Mouse (Mus musculus) urinary bladder, postnatal 10 days (tissue): ENCODE results near the gene Actb.
A peak's percentile ranks its signal among the peaks of the same experiment; 100 is the strongest.

Source experiments
- DNase-seq: peaks from one replicate; pipeline ENCODE4 v3.0.0; 2022; ENCODE audit warnings: low spot score

Actb gene

GRCm38 (mm10) chr5:142922251-142922650 lies 15.7 kb upstream of the Actb start:
- no peak for DNase-seq

GRCm38 (mm10) chr5:142921074-142921459 lies 14.5 kb upstream of the Actb start:
- DNase-seq: no peak

GRCm38 (mm10) chr5:142920311-142921073 lies 13.9 kb upstream of the Actb start:
- no peak for DNase-seq

- no peak for DNase-seq
Measured at GRCm38 (mm10) chr5:142917402-142917801, 10.8 kb upstream of the Actb start.

- no peak for DNase-seq
Measured at GRCm38 (mm10) chr5:142916593-142916992, 10.0 kb upstream of the Actb start.

- no peak for DNase-seq
Measured at GRCm38 (mm10) chr5:142915231-142915630, 8.7 kb upstream of the Actb start.

GRCm38 (mm10) chr5:142912739-142913138 lies 6.2 kb upstream of the Actb start:
- DNase-seq: no peak

- no peak for DNase-seq
Measured at GRCm38 (mm10) chr5:142912320-142912719, 5.8 kb upstream of the Actb start.

- DNase-seq: no peak
Measured at GRCm38 (mm10) chr5:142911629-142912028, 5.1 kb upstream of the Actb start.

- DNase-seq: no peak
Measured at GRCm38 (mm10) chr5:142909576-142910278, 3.2 kb upstream of the Actb start.

GRCm38 (mm10) chr5:142908941-142909575 lies 2.5 kb upstream of the Actb start:
- DNase-seq: no peak

- DNase-seq: no peak
Measured at GRCm38 (mm10) chr5:142907803-142908559, 1.4 kb upstream of the Actb start.

- no peak for DNase-seq
Measured at GRCm38 (mm10) chr5:142907048-142907802, 671 bp upstream of the Actb start.

- peak; percentile 91 for DNase-seq
Measured at GRCm38 (mm10) chr5:142905725-142906531, 626 bp downstream of the Actb start.

GRCm38 (mm10) chr5:142905038-142905695 lies 1.4 kb downstream of the Actb start:
- no peak for DNase-seq

- DNase-seq: no peak
Measured at GRCm38 (mm10) chr5:142904208-142905037, 2.1 kb downstream of the Actb start.

- DNase-seq: no peak
Measured at GRCm38 (mm10) chr5:142903470-142904207, 2.9 kb downstream of the Actb start.

- DNase-seq: no peak
Measured at GRCm38 (mm10) chr5:142902506-142903314, 3.8 kb downstream of the Actb start.
